Mouse (Mus musculus): ENCODE data around the gene Ndufa9. TPM values are rescaled to one million over a fixed set of nuclear protein-coding genes. Genes with fewer than 3 reads are reported as not detected.
A peak's percentile ranks its signal among the peaks of the same experiment; 100 is the strongest.

Ndufa9 gene
- polyA plus RNA-seq, 1 experiment from 2014 or later = 174 TPM

- H3K27ac ChIP-seq (replicated peaks; ENCODE audit: low read depth, low read length) = no peak overlapping the region
Observed at GRCm38 (mm10) chr6:126808561-126808960, 40.4 kb downstream of the Ndufa9 start.

GRCm38 (mm10) chr6:126808134-126808533 lies 40.8 kb downstream of the Ndufa9 start:
- Histone ChIP-seq H3K27me3 (ENCODE audit: control insufficient read depth, insufficient read depth, low read length) (no peaks in the 10 kb centered on the region), H3K27ac (replicated peaks; ENCODE audit: low read depth, low read length) (no peak overlapping the region), H3K4me1 (ENCODE audit: control insufficient read depth, insufficient read depth, low read length) (no peaks in the 10 kb centered on the region), H3K9ac (replicated peaks; ENCODE audit: low read length) (no peak overlapping the region), H3K4me3 (replicated peaks; ENCODE audit: low read depth, low read length) (no peak overlapping the region), H3K9me3 (ENCODE audit: control insufficient read depth, low read length) (no peaks in the 10 kb centered on the region), H3K36me3 (ENCODE audit: control insufficient read depth, insufficient read depth, low read length) (no peaks in the 10 kb centered on the region), H3K4me2 (ENCODE audit: low read length) (no peak overlapping the region)
- WGBS = 80% methylated on average over 4 of the region's 4 CpGs
- ATAC-seq (ENCODE audit: low FRiP score, low TSS enrichment) (no peak), DNase-seq (no peak)

More at GRCm38 (mm10) chr6:126808561-126808960, 40.4 kb downstream of the Ndufa9 start:
- ATAC-seq (ENCODE audit: low FRiP score, low TSS enrichment) (no peak), DNase-seq (no peak)
- Histone ChIP-seq H3K9ac (replicated peaks; ENCODE audit: low read length) (no peak overlapping the region), H3K36me3 (ENCODE audit: control insufficient read depth, insufficient read depth, low read length) (no peaks in the 10 kb centered on the region), H3K4me1 (ENCODE audit: control insufficient read depth, insufficient read depth, low read length) (no peaks in the 10 kb centered on the region), H3K9me3 (ENCODE audit: control insufficient read depth, low read length) (no peaks in the 10 kb centered on the region), H3K27me3 (ENCODE audit: control insufficient read depth, insufficient read depth, low read length) (no peaks in the 10 kb centered on the region), H3K4me3 (replicated peaks; ENCODE audit: low read depth, low read length) (no peak overlapping the region), H3K4me2 (ENCODE audit: low read length) (no peak overlapping the region)
- 87% methylated on average over 8 of the region's 8 CpGs for WGBS

- Histone ChIP-seq H3K36me3 (ENCODE audit: control insufficient read depth, insufficient read depth, low read length) (no peaks in the 10 kb centered on the region), H3K4me3 (replicated peaks; ENCODE audit: low read depth, low read length) (no peak overlapping the region), H3K27me3 (ENCODE audit: control insufficient read depth, insufficient read depth, low read length) (no peaks in the 10 kb centered on the region), H3K4me1 (ENCODE audit: control insufficient read depth, insufficient read depth, low read length) (no peaks in the 10 kb centered on the region), H3K27ac (replicated peaks; ENCODE audit: low read depth, low read length) (no peak overlapping the region), H3K4me2 (ENCODE audit: low read length) (no peak overlapping the region), H3K9me3 (ENCODE audit: control insufficient read depth, low read length) (no peaks in the 10 kb centered on the region), H3K9ac (replicated peaks; ENCODE audit: low read length) (no peak overlapping the region)
- 86% methylated on average over 3 of the region's 3 CpGs for WGBS
- DNase-seq (no peak), ATAC-seq (ENCODE audit: low FRiP score, low TSS enrichment) (no peak)
Observed at GRCm38 (mm10) chr6:126806783-126807182, 42.2 kb downstream of the Ndufa9 start.

GRCm38 (mm10) chr6:126802946-126803345 lies 46.0 kb downstream of the Ndufa9 start:
- Histone ChIP-seq H3K9ac (replicated peaks; ENCODE audit: low read length) (no peak overlapping the region), H3K4me2 (ENCODE audit: low read length) (no peak overlapping the region), H3K4me1 (ENCODE audit: control insufficient read depth, insufficient read depth, low read length) (no peaks in the 10 kb centered on the region), H3K36me3 (ENCODE audit: control insufficient read depth, insufficient read depth, low read length) (no peaks in the 10 kb centered on the region), H3K27ac (replicated peaks; ENCODE audit: low read depth, low read length) (no peak overlapping the region), H3K4me3 (replicated peaks; ENCODE audit: low read depth, low read length) (no peak overlapping the region), H3K27me3 (ENCODE audit: control insufficient read depth, insufficient read depth, low read length) (no peaks in the 10 kb centered on the region), H3K9me3 (ENCODE audit: control insufficient read depth, low read length) (no peaks in the 10 kb centered on the region)
- DNase-seq (peak; percentile 17), ATAC-seq (ENCODE audit: low FRiP score, low TSS enrichment) (no peak)
- 25% methylated on average over 11 of the region's 11 CpGs for WGBS

GRCm38 (mm10) chr6:126794751-126795150 lies 54.2 kb downstream of the Ndufa9 start:
- Histone ChIP-seq H3K36me3 (ENCODE audit: control insufficient read depth, insufficient read depth, low read length) (no peaks in the 10 kb centered on the region), H3K4me1 (ENCODE audit: control insufficient read depth, insufficient read depth, low read length) (no peaks in the 10 kb centered on the region), H3K4me3 (replicated peaks; ENCODE audit: low read depth, low read length) (no peak overlapping the region), H3K9ac (replicated peaks; ENCODE audit: low read length) (no peak overlapping the region), H3K27me3 (ENCODE audit: control insufficient read depth, insufficient read depth, low read length) (no peaks in the 10 kb centered on the region), H3K9me3 (ENCODE audit: control insufficient read depth, low read length) (no peaks in the 10 kb centered on the region), H3K27ac (replicated peaks; ENCODE audit: low read depth, low read length) (no peak overlapping the region), H3K4me2 (ENCODE audit: low read length) (no peak overlapping the region)
- no peak for DNase-seq
- 86% methylated on average over 6 of the region's 6 CpGs for WGBS
- no peak for ATAC-seq (ENCODE audit: low FRiP score, low TSS enrichment)

GRCm38 (mm10) chr6:126793689-126794088 lies 55.2 kb downstream of the Ndufa9 start:
- Histone ChIP-seq H3K27me3 (ENCODE audit: control insufficient read depth, insufficient read depth, low read length) (no peaks in the 10 kb centered on the region), H3K4me2 (ENCODE audit: low read length) (no peak overlapping the region), H3K4me3 (replicated peaks; ENCODE audit: low read depth, low read length) (no peak overlapping the region), H3K4me1 (ENCODE audit: control insufficient read depth, insufficient read depth, low read length) (no peaks in the 10 kb centered on the region), H3K9me3 (ENCODE audit: control insufficient read depth, low read length) (no peaks in the 10 kb centered on the region), H3K27ac (replicated peaks; ENCODE audit: low read depth, low read length) (no peak overlapping the region), H3K9ac (replicated peaks; ENCODE audit: low read length) (no peak overlapping the region), H3K36me3 (ENCODE audit: control insufficient read depth, insufficient read depth, low read length) (no peaks in the 10 kb centered on the region)
- ATAC-seq (ENCODE audit: low FRiP score, low TSS enrichment) = no peak
- 97% methylated on average over 6 of the region's 6 CpGs for WGBS
- no peak for DNase-seq

GRCm38 (mm10) chr6:126791964-126792363 lies 57.0 kb downstream of the Ndufa9 start:
- H3K4me2 ChIP-seq (ENCODE audit: low read length) = peak overlapping the region; percentile 10; the same call in 1 of the 2 replicates
- H3K4me3 ChIP-seq (replicated peaks; ENCODE audit: low read depth, low read length) = no peak overlapping the region
- DNase-seq (peak; percentile 57), ATAC-seq (ENCODE audit: low FRiP score, low TSS enrichment) (no peak)
- no peaks in the 10 kb centered on the region for H3K27me3 ChIP-seq (ENCODE audit: control insufficient read depth, insufficient read depth, low read length)
- no peak overlapping the region for H3K27ac ChIP-seq (replicated peaks; ENCODE audit: low read depth, low read length)
- H3K9ac ChIP-seq (replicated peaks; ENCODE audit: low read length) = no peak overlapping the region
- no peaks in the 10 kb centered on the region for H3K9me3 ChIP-seq (ENCODE audit: control insufficient read depth, low read length)
- whole genome bisulfite sequencing = 31% methylated on average over 12 of the region's 12 CpGs
- no peaks in the 10 kb centered on the region for H3K4me1 ChIP-seq (ENCODE audit: control insufficient read depth, insufficient read depth, low read length)
- no peaks in the 10 kb centered on the region for H3K36me3 ChIP-seq (ENCODE audit: control insufficient read depth, insufficient read depth, low read length)

- Histone ChIP-seq H3K9ac (replicated peaks; ENCODE audit: low read length) (no peak overlapping the region), H3K36me3 (ENCODE audit: control insufficient read depth, insufficient read depth, low read length) (no peaks in the 10 kb centered on the region), H3K27ac (replicated peaks; ENCODE audit: low read depth, low read length) (no peak overlapping the region), H3K27me3 (ENCODE audit: control insufficient read depth, insufficient read depth, low read length) (no peaks in the 10 kb centered on the region), H3K4me2 (ENCODE audit: low read length) (no peak overlapping the region), H3K4me3 (replicated peaks; ENCODE audit: low read depth, low read length) (no peak overlapping the region), H3K4me1 (ENCODE audit: control insufficient read depth, insufficient read depth, low read length) (no peaks in the 10 kb centered on the region), H3K9me3 (ENCODE audit: control insufficient read depth, low read length) (no peaks in the 10 kb centered on the region)
- 59% methylated on average over 4 of the region's 4 CpGs for WGBS
- no peak for DNase-seq
- no peak for ATAC-seq (ENCODE audit: low FRiP score, low TSS enrichment)
Observed at GRCm38 (mm10) chr6:126791488-126791887, 57.4 kb downstream of the Ndufa9 start.

GRCm38 (mm10) chr6:126788863-126789262 lies 60.1 kb downstream of the Ndufa9 start:
- H3K36me3 ChIP-seq (ENCODE audit: control insufficient read depth, insufficient read depth, low read length) = no peaks in the 10 kb centered on the region
- no peak overlapping the region for H3K4me2 ChIP-seq (ENCODE audit: low read length)
- H3K9ac ChIP-seq (replicated peaks; ENCODE audit: low read length) = no peak overlapping the region
- no peaks in the 10 kb centered on the region for H3K27me3 ChIP-seq (ENCODE audit: control insufficient read depth, insufficient read depth, low read length)
- H3K4me1 ChIP-seq (ENCODE audit: control insufficient read depth, insufficient read depth, low read length) = no peaks in the 10 kb centered on the region
- no peak for ATAC-seq (ENCODE audit: low FRiP score, low TSS enrichment)
- no peak overlapping the region for H3K4me3 ChIP-seq (replicated peaks; ENCODE audit: low read depth, low read length)
- WGBS = 79% methylated on average over 8 of the region's 8 CpGs
- no peaks in the 10 kb centered on the region for H3K9me3 ChIP-seq (ENCODE audit: control insufficient read depth, low read length)
- H3K27ac ChIP-seq (replicated peaks; ENCODE audit: low read depth, low read length) = no peak overlapping the region
- DNase-seq = no peak

All from midbrain, embryonic 14.5 days (tissue).